Mouse (Mus musculus) cerebellum, postnatal 36 days (tissue): ENCODE measurements around the gene Hist1h2af.
A peak's percentile ranks its signal among the peaks of the same experiment; 100 is the strongest.
"Not testable (repeated sequence)": the region's sequence is repeated elsewhere in the genome, so short reads cannot be mapped to it uniquely, and the experiment has no call there.

ENCODE experiments used
- DNase-seq, 2 experiments: peaks; one replicate each; pipeline ENCODE4 v3.0.0; 2021 to 2022; ENCODE audit warnings: mixed read lengths in 2 of 2

Hist1h2af gene

DNA sequence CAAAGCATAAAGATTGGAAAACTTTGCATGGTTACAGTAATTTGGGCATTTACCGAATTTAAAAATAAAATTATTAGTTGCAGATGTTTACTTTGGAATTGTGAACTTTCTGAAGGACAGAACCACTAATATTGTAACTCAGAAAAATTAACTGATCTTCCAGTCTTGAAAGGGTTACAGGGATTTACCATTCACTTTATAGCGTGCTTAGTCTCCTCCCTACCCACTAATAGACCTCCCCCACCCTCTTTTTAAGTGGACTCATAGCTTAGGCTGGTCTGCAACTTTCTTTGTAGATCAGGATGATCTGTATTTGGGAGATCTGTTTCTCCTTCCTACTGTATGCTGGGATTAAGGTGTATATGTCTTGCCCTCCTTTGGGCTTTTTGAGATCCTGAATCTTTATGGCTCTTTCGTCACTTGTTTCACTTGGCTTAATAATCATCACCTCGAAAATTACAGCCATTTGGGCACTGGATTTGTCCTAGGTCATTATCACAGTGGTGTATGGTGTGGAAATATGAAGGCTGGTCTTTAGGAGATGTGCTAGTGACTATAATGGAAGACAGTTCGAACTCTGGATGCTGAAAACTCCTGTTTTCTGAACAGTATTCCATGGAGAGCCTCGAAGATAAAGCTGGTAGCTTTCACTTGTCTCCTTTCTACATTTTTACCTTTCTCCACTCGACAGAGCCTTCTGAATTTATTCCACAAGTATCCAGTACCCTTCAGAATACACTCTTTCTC, 2.5 kb downstream of the Hist1h2af start:
- no peak for DNase-seq

DNA sequence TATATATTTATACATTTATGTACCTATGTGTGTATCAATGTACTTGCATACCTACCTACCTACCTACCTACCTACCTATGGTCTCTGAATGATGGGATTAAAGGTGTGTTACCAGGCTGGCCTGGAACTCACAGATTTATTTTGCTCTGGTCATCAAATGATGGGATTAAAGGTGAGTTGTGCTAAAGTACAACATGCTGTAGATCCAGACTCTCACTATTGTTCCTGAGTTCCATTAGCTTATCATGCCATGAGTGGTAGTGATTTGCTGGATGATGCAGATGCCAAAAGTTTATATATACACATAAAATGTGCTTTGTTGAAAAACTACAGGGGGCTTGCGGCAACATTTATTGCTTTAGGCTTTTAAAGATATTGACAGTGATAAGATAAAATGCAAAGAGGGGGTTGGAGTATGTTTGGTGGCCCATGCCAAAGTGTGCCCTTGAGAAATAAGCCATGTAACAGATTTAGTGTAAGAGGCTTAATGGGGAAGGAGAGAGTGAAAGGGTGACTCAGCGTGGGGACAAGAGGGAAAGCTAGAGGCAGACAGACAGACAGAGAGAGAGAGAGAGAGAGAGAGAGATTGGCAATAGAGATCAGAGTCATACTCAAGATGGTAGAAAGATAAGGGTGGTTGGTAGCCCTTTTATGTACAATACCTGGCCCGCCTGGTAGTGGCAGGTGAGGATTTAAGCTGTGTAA, 3.5 kb downstream of the Hist1h2af start:
- no peak for DNase-seq

DNA sequence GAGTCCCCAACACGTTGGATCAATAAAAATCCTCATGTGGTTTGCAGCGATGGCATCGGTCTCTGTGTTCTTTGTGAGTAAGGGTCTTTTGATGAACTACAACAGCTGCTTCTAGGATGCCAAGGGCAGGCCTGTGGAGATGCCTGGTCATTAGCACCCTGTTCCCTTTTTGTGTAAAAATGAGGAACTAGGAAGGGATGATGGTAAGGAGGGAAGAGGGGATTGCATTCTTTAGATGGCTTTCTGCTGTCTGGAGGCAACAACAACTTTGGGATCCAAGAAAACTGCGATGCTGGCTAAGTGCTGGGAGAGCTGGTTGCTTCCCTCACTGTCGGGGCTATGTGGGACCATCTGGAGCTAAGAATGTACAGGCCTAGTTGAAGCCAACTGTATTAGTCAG, 4.5 kb downstream of the Hist1h2af start:
- no peak for DNase-seq

DNA sequence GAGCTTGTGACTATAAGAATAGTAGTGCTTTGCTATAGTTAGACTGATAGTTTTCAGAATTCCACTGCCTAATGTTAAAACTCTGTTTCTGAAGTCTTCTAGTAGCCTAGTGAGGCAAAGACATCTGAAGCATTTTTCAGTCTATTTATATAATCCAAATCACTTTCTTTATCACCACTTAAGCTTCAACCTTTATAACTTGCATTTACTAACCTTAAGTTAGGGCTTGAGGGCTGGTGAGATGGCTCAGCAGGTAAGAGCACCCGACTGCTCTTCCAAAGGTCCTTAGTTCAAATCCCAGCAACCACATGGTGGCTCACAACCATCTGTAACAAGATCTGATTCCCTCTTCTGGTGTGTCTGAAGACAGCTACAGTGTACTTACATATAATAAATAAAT, 6.1 kb downstream of the Hist1h2af start:
- not testable (repeated sequence) for DNase-seq

DNA sequence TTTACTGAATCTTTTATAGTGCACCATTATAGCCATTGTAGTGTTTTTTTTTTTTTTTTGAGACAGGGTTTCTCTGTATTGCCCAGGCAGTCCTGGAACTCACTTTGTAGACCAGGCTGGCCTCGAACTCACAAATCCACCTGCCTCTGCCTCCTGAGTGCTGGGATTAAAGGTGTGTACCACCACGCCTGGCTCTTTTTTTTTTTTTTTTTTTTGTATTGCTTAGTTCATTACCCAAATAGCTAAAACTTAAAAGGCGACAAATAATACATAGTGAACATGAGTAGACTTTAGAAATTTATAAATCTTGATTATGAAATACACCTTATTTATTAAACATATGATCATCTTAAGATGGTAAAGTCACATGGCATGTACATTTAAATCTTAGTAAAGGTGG, 7.8 kb downstream of the Hist1h2af start:
- no peak for DNase-seq

DNA sequence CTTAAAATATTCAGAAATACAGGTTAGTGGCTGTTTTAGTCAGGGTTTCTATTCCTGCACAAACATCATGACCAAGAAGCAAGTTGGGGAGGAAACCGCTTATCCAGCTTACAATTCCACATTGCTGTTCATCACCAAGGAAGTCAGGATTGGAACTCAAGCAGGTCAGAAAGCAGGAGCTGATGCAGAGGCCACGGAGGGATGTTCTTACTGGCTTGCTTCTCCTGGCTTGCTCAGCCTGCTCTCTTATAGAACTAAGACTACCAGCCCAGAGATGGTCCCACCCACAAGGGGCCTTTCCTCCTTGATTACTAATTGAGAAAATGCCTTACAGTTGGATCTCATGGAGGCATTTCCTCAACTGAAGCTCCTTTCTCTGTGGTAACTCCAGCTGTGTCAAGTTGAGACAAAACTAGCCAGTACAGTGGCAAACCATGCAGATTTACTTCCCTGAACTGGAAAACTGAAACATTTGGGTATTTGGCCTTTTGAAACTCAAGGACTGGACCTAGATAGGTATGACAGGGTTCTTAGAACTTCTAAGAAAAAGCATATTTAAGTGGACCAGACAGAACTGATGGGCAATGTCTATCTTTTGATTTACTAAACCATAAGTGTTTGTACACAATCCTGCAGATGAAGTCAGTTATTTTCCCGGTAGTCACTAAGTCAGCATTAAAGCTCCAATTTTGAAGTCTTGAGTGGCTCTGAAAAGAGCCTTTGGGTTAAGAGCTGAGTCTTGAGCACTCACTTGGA, 8.7 kb downstream of the Hist1h2af start:
- not testable (repeated sequence) for DNase-seq

DNA sequence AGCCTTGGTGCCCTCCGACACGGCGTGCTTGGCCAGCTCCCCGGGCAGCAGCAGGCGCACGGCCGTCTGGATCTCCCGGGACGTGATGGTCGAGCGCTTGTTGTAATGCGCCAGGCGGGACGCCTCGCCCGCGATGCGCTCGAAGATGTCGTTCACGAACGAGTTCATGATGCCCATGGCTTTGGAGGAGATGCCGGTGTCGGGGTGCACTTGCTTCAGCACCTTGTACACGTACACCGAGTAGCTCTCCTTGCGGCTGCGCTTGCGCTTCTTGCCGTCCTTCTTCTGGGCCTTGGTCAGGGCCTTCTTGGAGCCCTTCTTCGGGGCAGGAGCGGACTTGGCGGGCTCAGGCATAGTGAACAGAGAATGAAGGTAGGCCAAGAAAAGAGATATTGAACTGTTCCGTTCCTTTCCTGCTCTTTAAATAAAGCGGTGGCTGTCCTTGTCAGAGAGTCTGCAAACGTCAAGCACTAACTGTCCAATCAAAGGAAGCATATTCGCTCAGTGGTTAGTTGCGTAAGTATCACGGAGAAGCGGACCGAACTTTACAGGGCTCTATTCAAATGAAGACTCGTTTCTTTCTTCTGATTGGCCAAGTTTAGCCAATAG, 9.4 kb downstream of the Hist1h2af start, which contains the start of gene Hist1h2bh:
Hist1h2bh (minus strand) TSS at position 394 of the 609 bp plus-strand sequence.
- peak; percentile 21 to 45 for DNase-seq

DNA sequence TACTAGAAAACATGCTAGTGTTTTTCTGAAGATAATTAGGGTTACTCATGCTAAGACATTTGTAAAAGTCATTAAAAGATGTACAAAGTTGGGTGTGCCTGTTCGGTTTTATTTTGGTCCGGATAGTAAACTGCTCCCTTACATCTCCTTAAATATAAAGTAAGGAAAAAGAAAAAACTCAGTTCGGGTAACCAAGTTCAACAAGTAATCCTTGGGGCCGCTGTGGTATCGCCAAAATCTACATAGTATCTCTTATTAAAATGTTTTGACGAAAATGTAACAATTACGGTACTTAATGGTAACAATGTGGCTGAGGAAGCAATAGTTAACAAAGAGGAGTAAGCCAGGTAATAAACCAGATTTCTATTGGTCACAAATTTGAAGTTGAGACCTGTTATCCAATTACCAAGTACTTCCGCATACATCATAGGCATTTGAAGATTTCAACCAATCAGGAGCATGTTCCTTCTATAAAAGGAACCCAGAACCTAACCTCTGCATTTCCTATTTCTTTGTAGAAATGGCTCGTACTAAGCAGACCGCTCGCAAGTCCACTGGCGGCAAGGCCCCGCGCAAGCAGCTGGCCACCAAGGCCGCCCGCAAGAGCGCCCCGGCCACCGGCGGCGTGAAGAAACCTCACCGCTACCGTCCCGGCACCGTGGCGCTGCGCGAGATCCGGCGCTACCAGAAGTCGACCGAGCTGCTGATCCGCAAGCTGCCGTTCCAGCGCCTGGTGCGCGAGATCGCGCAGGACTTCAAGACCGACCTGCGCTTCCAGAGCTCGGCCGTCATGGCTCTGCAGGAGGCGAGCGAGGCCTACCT, 10.5 kb downstream of the Hist1h2af start, which contains the start of gene Hist1h3f:
Hist1h3f (plus strand) TSS at position 88 of the 822 bp plus-strand sequence.
- peak; percentile 54 to 71 for DNase-seq

DNA sequence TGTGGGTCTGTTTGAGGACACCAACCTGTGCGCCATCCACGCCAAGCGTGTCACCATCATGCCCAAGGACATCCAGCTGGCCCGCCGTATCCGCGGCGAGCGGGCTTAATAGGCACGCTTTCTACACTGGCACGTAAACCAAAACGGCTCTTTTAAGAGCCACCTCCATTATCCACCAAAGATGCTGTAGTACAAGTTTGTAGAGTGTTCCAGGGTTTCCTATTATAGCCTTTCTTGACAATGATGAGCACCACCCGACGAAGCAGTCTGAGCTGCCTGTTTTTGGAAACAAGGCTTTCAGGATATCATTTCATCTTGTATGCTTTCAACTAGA, 11.0 kb downstream of the Hist1h2af start:
- peak in 1 of 2 experiments; percentile 36 for DNase-seq

DNA sequence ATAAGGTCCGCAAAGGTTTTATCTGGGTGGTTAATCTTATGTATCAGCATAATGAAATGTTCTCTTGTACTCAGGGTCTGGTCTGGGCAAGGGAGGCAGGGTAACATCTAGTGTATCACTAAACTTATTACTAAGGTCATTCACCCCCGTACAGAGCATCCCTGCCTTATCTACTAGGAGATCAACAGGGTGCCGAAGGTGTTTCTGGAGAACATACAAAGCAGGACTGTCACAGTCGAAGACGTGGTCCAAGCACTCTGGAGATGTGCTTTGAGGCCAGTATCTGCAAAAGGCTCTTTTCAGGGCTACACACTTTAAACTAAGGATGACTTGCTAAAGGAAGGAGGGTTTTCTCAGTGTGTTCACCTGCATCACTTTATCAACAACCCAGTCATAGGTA, 13.0 kb downstream of the Hist1h2af start:
- DNase-seq = no peak

DNA sequence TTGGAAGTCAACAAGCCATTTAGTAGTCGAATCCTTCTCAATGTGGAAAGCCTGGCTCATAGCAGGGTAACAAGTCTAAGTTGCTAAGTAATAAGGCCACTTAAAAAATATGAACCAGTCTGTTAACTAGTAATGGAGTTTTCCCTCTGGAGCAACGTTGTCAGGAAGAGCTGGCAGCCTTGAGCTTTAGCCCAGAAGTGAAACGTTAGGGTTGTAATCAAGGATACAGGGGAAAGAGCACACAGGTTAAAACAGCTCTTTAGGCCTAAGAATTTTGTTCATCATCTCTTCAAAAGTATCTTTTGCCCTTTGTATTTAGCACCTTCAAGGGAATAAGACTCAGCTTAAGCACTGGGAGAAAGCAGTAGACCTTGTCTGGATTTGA, 17.0 kb downstream of the Hist1h2af start:
- DNase-seq = no peak

DNA sequence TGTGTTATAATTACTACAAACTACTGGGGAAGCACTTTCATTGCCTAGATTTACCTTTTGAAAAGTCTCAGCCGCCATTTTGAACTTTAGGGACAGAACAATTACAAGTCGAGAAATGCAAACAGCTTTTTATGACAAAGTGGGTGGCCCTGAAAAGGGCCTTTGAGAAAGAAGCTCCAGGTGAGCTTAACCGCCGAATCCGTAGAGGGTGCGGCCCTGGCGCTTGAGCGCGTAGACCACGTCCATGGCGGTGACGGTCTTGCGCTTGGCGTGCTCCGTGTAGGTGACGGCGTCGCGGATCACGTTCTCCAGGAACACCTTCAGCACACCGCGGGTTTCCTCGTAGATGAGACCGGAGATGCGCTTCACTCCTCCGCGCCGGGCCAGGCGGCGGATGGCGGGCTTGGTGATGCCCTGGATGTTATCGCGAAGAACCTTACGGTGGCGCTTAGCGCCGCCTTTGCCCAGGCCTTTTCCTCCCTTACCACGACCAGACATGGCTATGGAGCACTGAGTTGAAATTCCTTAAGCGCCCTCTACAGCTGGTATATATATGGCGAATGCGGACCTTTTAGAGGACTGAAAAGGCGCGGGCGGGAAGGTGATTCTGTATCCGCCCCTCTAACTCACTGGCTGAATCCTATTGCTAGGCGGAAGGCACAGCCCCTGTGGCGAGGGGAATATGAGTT, 17.6 kb downstream of the Hist1h2af start, which contains the start of gene Hist1h4f:
Hist1h4f (minus strand) TSS at position 503 of the 689 bp plus-strand sequence.
- peak; percentile 83 to 88 for DNase-seq

DNA sequence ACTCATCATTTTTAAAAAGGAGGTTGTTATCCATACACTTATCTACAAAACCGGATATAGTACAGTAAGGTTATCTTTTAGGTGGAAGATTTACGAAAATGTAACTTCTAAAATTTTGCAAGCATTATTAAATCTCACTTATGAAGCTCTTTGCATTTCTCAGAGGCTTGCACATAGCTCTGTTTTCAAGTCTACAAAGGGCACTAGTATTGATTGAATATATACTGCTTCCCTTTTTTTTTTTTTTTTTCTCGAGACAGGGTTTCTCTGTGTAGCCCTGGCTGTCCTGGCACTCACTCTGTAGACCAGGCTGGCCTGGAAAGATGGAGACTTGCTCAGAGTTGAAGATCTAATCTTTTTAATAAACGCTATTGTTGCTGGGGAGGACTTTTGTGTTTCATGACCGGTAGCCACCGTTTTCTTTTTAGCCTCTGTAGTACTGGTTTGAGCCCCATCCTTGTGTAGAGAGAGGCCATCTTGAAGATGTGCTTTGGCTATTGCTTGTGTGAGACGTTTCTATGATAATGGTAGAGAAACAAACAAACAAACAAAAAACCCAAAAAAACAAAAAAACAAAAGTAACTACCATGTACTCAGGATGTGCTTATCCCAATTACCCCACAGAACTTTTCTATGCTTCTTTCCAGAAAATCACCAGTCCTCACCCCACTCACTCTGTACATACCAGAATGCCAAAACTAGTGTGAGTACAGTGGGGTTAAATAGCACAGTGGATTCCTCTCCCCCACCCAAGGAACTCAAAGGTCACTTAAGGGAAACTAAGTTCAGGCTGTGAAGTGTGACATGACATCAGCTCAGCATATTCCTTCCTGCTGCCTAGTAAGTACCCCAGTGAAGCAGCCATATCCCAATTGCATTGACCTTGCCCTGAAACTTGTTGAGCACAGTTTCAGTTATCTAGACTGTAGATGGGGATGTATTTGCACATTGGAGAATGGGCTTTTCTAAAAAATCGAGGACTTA, 18.5 kb downstream of the Hist1h2af start:
- no peak for DNase-seq

DNA sequence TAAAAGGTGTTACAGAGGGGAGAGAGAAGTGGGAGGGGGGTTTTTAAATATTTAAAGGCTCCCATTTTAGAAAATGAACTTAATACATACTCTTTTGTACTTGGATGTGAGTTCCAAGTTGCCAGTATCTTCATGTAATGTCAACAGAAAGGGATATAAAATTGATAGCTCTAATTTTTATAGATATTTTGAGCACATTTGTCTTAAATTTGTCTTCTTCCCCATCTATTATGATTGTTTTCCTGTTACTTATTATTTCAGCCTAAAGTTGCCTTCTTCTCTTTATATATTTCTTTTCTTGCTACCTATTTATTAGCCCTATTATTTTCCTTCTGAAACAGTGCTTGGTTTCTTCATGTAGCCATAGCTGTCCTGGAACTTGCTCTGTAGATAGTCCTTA, 19.3 kb downstream of the Hist1h2af start, which contains the start of gene Hist1h1d:
Hist1h1d (plus strand) TSS at position 301 of the 400 bp plus-strand sequence.
- DNase-seq = no peak

DNA sequence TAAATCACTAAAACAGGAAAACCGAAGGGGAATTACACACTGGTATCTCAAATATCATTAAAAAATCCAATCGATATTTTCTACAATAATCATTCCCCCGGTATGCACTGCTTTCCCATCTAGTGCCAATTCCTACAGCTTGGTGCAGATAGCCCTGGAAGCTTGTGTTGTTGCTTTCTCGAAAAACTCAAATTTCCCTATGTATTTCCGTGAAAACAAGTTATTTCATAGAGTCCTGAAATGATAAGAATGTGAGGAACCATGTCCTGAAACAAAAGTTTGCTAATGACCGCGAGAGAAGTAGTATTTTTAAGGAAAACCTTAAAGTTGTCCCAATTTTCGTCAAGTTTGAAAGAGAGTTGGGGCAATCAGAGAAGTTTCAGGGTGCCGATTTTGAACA, 20.7 kb downstream of the Hist1h2af start:
- DNase-seq = no peak

DNA sequence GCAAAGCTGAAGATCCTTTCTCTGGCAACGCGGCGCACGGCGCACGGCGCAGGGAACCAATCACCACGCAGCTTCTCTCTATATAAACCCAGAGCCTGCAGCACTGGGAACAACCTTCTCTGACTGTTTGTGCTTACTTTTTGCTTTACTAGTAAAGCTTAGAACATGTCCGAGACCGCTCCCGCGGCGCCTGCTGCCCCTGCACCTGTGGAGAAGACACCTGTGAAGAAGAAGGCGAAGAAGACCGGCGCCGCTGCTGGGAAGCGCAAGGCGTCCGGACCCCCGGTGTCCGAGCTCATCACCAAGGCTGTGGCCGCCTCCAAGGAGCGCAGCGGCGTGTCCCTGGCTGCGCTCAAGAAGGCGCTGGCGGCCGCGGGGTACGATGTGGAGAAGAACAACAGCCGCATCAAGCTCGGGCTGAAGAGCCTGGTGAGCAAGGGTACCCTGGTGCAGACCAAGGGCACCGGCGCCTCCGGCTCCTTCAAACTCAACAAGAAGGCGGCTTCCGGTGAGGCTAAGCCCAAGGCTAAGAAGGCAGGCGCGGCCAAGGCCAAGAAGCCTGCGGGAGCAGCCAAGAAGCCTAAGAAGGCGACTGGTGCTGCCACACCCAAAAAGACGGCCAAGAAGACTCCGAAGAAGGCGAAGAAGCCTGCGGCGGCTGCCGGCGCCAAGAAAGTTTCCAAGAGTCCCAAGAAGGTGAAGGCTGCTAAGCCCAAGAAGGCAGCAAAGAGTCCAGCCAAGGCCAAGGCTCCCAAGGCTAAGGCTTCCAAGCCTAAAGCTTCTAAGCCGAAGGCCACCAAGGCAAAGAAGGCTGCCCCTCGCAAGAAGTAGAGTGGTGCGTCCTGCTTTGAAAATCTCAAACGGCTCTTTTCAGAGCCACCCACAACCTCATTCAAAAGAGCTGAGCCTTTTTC, 21.5 kb downstream of the Hist1h2af start:
- DNase-seq = peak; percentile 73 to 77

DNA sequence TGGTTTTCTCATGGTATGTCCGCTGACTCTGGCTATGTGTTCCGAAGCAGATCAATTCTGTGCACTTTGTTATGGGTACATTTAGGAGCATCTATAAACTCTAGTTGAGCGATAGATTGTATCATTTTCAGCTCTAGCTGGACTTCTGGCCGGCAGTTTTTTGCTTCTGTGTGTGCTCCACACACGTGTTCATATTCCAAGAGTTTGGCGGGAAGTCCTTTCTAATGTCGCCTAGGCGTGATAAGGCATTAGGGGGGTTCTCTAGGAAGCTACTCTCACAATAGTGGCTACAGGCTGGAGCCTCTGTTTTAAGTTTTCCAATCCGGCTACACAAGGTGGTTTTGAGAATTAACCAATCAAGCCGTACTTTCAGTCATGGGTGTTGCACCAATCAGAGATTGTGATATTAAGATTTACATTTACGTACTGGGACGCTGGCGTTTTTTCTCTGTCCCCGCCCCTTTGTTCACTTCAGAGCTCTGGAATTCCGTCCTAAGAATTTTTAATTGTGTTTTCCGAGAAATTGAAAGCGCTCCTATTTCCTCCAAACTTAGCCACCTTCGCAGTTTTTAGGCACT, 22.2 kb downstream of the Hist1h2af start:
- peak; percentile 43 to 67 for DNase-seq

DNA sequence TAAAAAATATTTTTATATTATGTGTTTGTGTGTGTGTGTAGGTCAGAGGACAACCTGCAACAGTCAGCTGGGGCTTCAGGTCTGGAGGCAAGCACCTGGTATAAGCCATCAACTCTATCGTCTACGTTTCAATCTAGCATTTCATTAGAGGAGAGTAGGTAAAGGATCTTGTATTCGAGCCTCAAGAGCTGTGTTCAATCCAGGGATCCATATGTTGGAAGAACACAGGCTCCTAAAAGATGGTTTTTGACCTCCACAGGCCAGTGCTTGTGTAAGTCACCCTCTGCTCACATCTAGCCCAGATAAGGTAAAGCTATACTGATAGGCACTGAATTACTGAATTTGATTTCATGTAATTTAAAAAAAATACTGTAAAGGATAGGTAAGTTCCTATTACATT, 23.2 kb downstream of the Hist1h2af start:
- no peak for DNase-seq

DNA sequence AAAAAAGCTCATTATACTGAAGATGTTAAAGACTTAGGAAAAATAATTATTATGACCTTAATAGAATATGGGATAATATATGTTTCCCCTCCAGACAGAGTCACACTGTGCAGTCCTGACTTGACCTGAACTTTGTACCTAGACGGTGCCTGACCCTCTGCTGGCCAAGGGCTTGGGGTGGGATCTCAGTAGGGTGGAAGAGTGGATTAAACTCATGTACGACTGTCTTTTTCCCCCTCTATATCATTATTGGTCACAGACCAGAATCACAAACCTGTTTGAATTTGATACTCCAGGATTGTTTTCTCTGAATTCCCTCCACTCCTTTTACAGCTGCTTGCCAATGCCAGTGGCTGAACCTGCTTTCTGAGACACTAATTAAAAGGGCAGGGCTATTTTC, 27.0 kb downstream of the Hist1h2af start:
- DNase-seq = not testable (repeated sequence)
